In the genomic region with DNA sequence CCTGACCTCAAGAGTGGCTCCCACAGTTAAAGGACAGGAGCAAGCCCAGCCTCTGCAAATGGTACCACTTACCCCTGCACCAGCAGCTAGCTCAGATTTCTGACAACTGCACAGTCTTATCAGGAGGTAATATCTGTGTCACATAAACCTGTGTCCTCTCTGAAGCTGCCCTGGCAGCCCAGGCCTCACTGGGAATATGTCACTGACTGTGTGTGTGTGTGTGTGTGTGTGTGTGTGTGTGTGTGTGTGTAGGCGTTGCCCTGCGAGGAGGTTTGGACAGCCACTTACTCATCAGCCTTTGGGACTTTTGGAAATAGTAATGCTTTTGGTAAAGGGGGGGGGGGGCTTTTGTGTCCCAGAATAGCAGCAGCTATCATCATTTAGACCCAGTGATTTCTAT, we compare ENCODE assay signal across 27 mouse cellular contexts.
DNase-seq lines count a peak whose midpoint lies in the region; ATAC-seq and TF ChIP-seq lines count a peak whose summit lies in the region.
"Had no signal": no experiment of that assay in that cellular context is flagged by ENCODE, and none has a peak within 500 bp of the region (broad histone marks: within the 10 kb centered on the region; RNA-seq: fewer than 3 reads in every experiment).

No protein-coding gene starts in this region.

- ATAC-seq in heart, postnatal 0 days (ENCODE audit: insufficient read depth, low read depth) = peak; percentile 17; the same call in 1 of the 2 replicates
- peak; percentile 38 for ATAC-seq in lung, postnatal 0 days
- no peak for ATAC-seq in stomach, embryonic 16.5 days (ENCODE audit: insufficient read depth, low FRiP score)
- ATAC-seq: forebrain, embryonic 14.5 days; midbrain, embryonic 15.5 days had no signal

- H3K9ac ChIP-seq in heart, postnatal 0 days (replicated peaks; ENCODE audit: low read depth, low read length) = no peak overlapping the region
- H3K9ac ChIP-seq in heart, adult 2 months (ENCODE audit: low read depth, low read length) = no peak overlapping the region
- H3K9ac ChIP-seq in lung, postnatal 0 days (replicated peaks; ENCODE audit: low read depth) = no peak overlapping the region
- no peak overlapping the region for H3K9ac ChIP-seq in stomach, embryonic 16.5 days (ENCODE audit: low read length)
- H3K9ac ChIP-seq: embryonic facial prominence, embryonic 12.5 days; hindbrain, embryonic 12.5 days; limb, embryonic 15.5 days; liver, embryonic 15.5 days; lung, embryonic 15.5 days; midbrain, embryonic 15.5 days; neural tube, embryonic 15.5 days had no signal

- peaks cover 3% of the 10 kb centered on the region; the same call in 1 of the 2 replicates for H3K4me1 ChIP-seq in heart, postnatal 0 days (ENCODE audit: control insufficient read depth, insufficient read depth)
- no peaks in the 10 kb centered on the region for H3K4me1 ChIP-seq in heart, adult 2 months (ENCODE audit: control insufficient read depth, insufficient read depth, low read length)
- H3K4me1 ChIP-seq in lung, postnatal 0 days (ENCODE audit: insufficient read depth, low read depth, low read length) = no peaks in the 10 kb centered on the region
- H3K4me1 ChIP-seq in lung, adult 2 months (ENCODE audit: control insufficient read depth, insufficient read depth, low read length) = no peaks in the 10 kb centered on the region
- H3K4me1 ChIP-seq in stomach, embryonic 16.5 days (ENCODE audit: control insufficient read depth, insufficient read depth, low read length) = no peaks in the 10 kb centered on the region
- H3K4me1 ChIP-seq: embryonic facial prominence, embryonic 12.5 days; midbrain, embryonic 15.5 days had no signal

- H3K27ac ChIP-seq in heart, postnatal 0 days (ENCODE audit: low read depth) = no peak overlapping the region
- H3K27ac ChIP-seq in heart, adult 2 months = no peak overlapping the region
- H3K27ac ChIP-seq in lung, postnatal 0 days (ENCODE audit: low read length) = no peak overlapping the region
- peak overlapping the region; percentile 17; the same call in 1 of the 2 replicates for H3K27ac ChIP-seq in stomach, embryonic 16.5 days (ENCODE audit: low read length)
- H3K27ac ChIP-seq: embryonic facial prominence, embryonic 12.5 days; hindbrain, embryonic 12.5 days; limb, embryonic 10.5 days; limb, embryonic 15.5 days; lung, embryonic 15.5 days; midbrain, embryonic 10.5 days; midbrain, embryonic 15.5 days; neural tube, embryonic 15.5 days had no signal

- TF ChIP-seq POLR2A in heart, adult 2 months (IDR thresholded peaks at IDR 0.05; ENCODE audit: insufficient read depth, low read depth, low read length) = no peak
- no peak for TF ChIP-seq POLR2A in lung, adult 2 months (IDR thresholded peaks at IDR 0.05; ENCODE audit: borderline replicate concordance, extremely low read depth, low read depth, low read length)

- H3K36me3 ChIP-seq in heart, postnatal 0 days (replicated peaks; ENCODE audit: control insufficient read depth, insufficient read depth, low read length) = no peaks in the 10 kb centered on the region
- H3K36me3 ChIP-seq in heart, adult 2 months (ENCODE audit: control insufficient read depth, insufficient read depth, low read length) = no peaks in the 10 kb centered on the region
- no peaks in the 10 kb centered on the region for H3K36me3 ChIP-seq in lung, postnatal 0 days (ENCODE audit: insufficient read depth, low read length)
- H3K36me3 ChIP-seq in stomach, embryonic 16.5 days (ENCODE audit: control insufficient read depth, insufficient read depth, low read length) = no peaks in the 10 kb centered on the region
- H3K36me3 ChIP-seq: embryonic facial prominence, embryonic 12.5 days; hindbrain, embryonic 12.5 days; limb, embryonic 10.5 days; limb, embryonic 15.5 days; liver, embryonic 15.5 days; lung, embryonic 15.5 days; midbrain, embryonic 10.5 days; midbrain, embryonic 15.5 days; neural tube, embryonic 15.5 days had no signal

- TF ChIP-seq CTCF in heart, postnatal 0 days (IDR thresholded peaks at IDR 0.05; ENCODE audit: low read depth) = no peak
- TF ChIP-seq CTCF in heart, adult 2 months (IDR thresholded peaks at IDR 0.05) = no peak
- TF ChIP-seq CTCF in lung, postnatal 0 days (IDR thresholded peaks at IDR 0.05) = no peak
- TF ChIP-seq CTCF in lung, adult 2 months (IDR thresholded peaks at IDR 0.05; ENCODE audit: insufficient read depth, low read length) = no peak

- intact Hi-C loops in heart, adult 2 months (cut with DNase I) = no loop called here

- no peak overlapping the region for H3K4me3 ChIP-seq in heart, postnatal 0 days (ENCODE audit: low read depth, low read length)
- no peak overlapping the region for H3K4me3 ChIP-seq in heart, adult 2 months
- no peak overlapping the region for H3K4me3 ChIP-seq in lung, postnatal 0 days (ENCODE audit: low read depth, low read length)
- H3K4me3 ChIP-seq in lung, adult 2 months (replicated peaks; ENCODE audit: extremely low read depth, low read depth, low read length) = no peak overlapping the region
- H3K4me3 ChIP-seq in stomach, embryonic 16.5 days (replicated peaks; ENCODE audit: low read length) = no peak overlapping the region
- H3K4me3 ChIP-seq: embryonic facial prominence, embryonic 12.5 days; hindbrain, embryonic 12.5 days; limb, embryonic 10.5 days; limb, embryonic 15.5 days; liver, embryonic 15.5 days; lung, embryonic 15.5 days; midbrain, embryonic 10.5 days; midbrain, embryonic 15.5 days; neural tube, embryonic 15.5 days had no signal

- DNase-seq in adrenal gland, postnatal 10 days = peak; percentile 28
- no peak for DNase-seq in adrenal gland, adult 8-10 months
- DNase-seq in heart, postnatal 0 days (ENCODE audit: low spot score) = no peak
- no peak for DNase-seq in heart, adult 2 months
- DNase-seq in lung, postnatal 0 days (ENCODE audit: low spot score) = no peak
- DNase-seq in lung, adult 2 months = no peak
- no peak for DNase-seq in retina, postnatal 1 day
- DNase-seq: cerebellum, adult 9-10 months; embryo, embryonic 11 days; gastrocnemius, postnatal 25 days; heart, adult 18-20 months; kidney, adult 11 months; kidney, postnatal 14 days; layer of hippocampus, adult 9-11 months; spleen, adult 18-20 months; thymus, postnatal 4 days had no signal

- no peaks in the 10 kb centered on the region for H3K79me2 ChIP-seq in heart, adult 2 months (replicated peaks; ENCODE audit: control insufficient read depth, insufficient read depth, low read length)

- no peaks in the 10 kb centered on the region for H3K27me3 ChIP-seq in heart, postnatal 0 days (ENCODE audit: control insufficient read depth, insufficient read depth, low read length)
- no peaks in the 10 kb centered on the region for H3K27me3 ChIP-seq in heart, adult 2 months (ENCODE audit: control insufficient read depth, insufficient read depth, low read length)
- no peaks in the 10 kb centered on the region for H3K27me3 ChIP-seq in lung, postnatal 0 days (replicated peaks; ENCODE audit: insufficient read depth, low read length)
- no peaks in the 10 kb centered on the region for H3K27me3 ChIP-seq in stomach, embryonic 16.5 days (ENCODE audit: control insufficient read depth, insufficient read depth, low read length)
- H3K27me3 ChIP-seq: embryonic facial prominence, embryonic 12.5 days; hindbrain, embryonic 12.5 days; limb, embryonic 15.5 days; liver, embryonic 15.5 days; lung, embryonic 15.5 days; midbrain, embryonic 15.5 days; neural tube, embryonic 15.5 days had no signal

- TF ChIP-seq EP300 in heart, postnatal 0 days (IDR thresholded peaks at IDR 0.05; ENCODE audit: low read depth) = no peak
- TF ChIP-seq EP300 in heart, adult 2 months (IDR thresholded peaks at IDR 0.05; ENCODE audit: insufficient read depth, low read depth, low read length) = no peak
- no peak for TF ChIP-seq EP300 in lung, postnatal 0 days (IDR thresholded peaks at IDR 0.05)

- WGBS in heart, postnatal 0 days = 47% methylated on average over 2 of the region's 2 CpGs
- WGBS in heart, adult 2 months = 61% methylated on average over 2 of the region's 2 CpGs
- 0% methylated on average over 1 of the region's 2 CpGs for WGBS in lung, postnatal 0 days
- WGBS in lung, adult 2 months = 19% methylated on average over 2 of the region's 2 CpGs
- 57% methylated on average over 2 of the region's 2 CpGs for WGBS in stomach, embryonic 16.5 days

- no peaks in the 10 kb centered on the region for H3K9me3 ChIP-seq in heart, postnatal 0 days (replicated peaks; ENCODE audit: control insufficient read depth, low read length)
- H3K9me3 ChIP-seq in lung, postnatal 0 days (ENCODE audit: low read length) = no peaks in the 10 kb centered on the region
- H3K9me3 ChIP-seq in stomach, embryonic 16.5 days (replicated peaks; ENCODE audit: control insufficient read depth, low read length) = no peaks in the 10 kb centered on the region
- H3K9me3 ChIP-seq: embryonic facial prominence, embryonic 12.5 days; hindbrain, embryonic 12.5 days; limb, embryonic 10.5 days; limb, embryonic 15.5 days; liver, embryonic 15.5 days; lung, embryonic 15.5 days; midbrain, embryonic 10.5 days; midbrain, embryonic 15.5 days; neural tube, embryonic 15.5 days had no signal

- H3K4me2 ChIP-seq in heart, postnatal 0 days (ENCODE audit: low read depth, low read length) = no peak overlapping the region
- H3K4me2 ChIP-seq in lung, postnatal 0 days (replicated peaks; ENCODE audit: low read depth, low read length) = no peak overlapping the region
- no peak overlapping the region for H3K4me2 ChIP-seq in stomach, embryonic 16.5 days (ENCODE audit: low read depth, low read length)
- H3K4me2 ChIP-seq: embryonic facial prominence, embryonic 12.5 days; hindbrain, embryonic 12.5 days; limb, embryonic 15.5 days; liver, embryonic 15.5 days; lung, embryonic 15.5 days; midbrain, embryonic 15.5 days; neural tube, embryonic 15.5 days had no signal
